ENCODE assay signal across 17 mouse cellular contexts in genomic region chr15:83748986-83749385, GRCm38 (mm10). TPM values are rescaled to one million over a fixed set of nuclear protein-coding genes. Genes with fewer than 3 reads are reported as not detected.
"Had no signal": no experiment of that assay in that cellular context is flagged by ENCODE, and none has a peak within 500 bp of the region (broad histone marks: within the 10 kb centered on the region; RNA-seq: fewer than 3 reads in every experiment).

No protein-coding gene starts in this region.

- H3K4me1 ChIP-seq: megakaryocyte, embryonic 14.5 days; midbrain, embryonic 15.5 days; neural tube, embryonic 12.5 days had no signal

- DNase-seq: lung, adult 18-20 months; lung, embryonic 14.5 days; lung, postnatal 10 days; lung, postnatal 36 days; right cerebral cortex, postnatal 14 days; thymus, adult 2 months; thymus, postnatal 25 days; thymus, postnatal 4 days had no signal

- H3K36me3 ChIP-seq: midbrain, embryonic 12.5 days; midbrain, embryonic 15.5 days; neural tube, embryonic 12.5 days; stomach, embryonic 15.5 days had no signal

- H3K27me3 ChIP-seq: midbrain, embryonic 15.5 days; neural tube, embryonic 12.5 days; stomach, embryonic 15.5 days had no signal

- H3K27ac ChIP-seq: macrophage; midbrain, embryonic 12.5 days; midbrain, embryonic 15.5 days; neural tube, embryonic 12.5 days; stomach, embryonic 15.5 days; stomach, postnatal 0 days had no signal

- H3K9me3 ChIP-seq: megakaryocyte, embryonic 14.5 days; midbrain, embryonic 12.5 days; midbrain, embryonic 15.5 days; neural tube, embryonic 12.5 days; stomach, embryonic 15.5 days had no signal

- H3K4me2 ChIP-seq: lung, embryonic 14.5 days; midbrain, embryonic 12.5 days; midbrain, embryonic 15.5 days; neural tube, embryonic 12.5 days; stomach, embryonic 15.5 days had no signal

- ATAC-seq: midbrain, embryonic 15.5 days had no signal

- H3K4me3 ChIP-seq: megakaryocyte, embryonic 14.5 days; midbrain, embryonic 12.5 days; midbrain, embryonic 15.5 days; neural tube, embryonic 12.5 days; stomach, embryonic 15.5 days had no signal

- H3K9ac ChIP-seq: lung, embryonic 14.5 days; midbrain, embryonic 12.5 days; midbrain, embryonic 15.5 days; neural tube, embryonic 12.5 days; stomach, embryonic 15.5 days had no signal

RNA-seq across cellular contexts. Expression of gene Scube1, which starts 24.2 kb away (rescaled TPM):
- polyA plus RNA-seq: macrophage had no signal

RNA-seq across cellular contexts. Expression of gene Mpped1, which starts 30.3 kb away (rescaled TPM):
- polyA plus RNA-seq: liver, embryonic 16.5 days; macrophage; urinary bladder, adult 2 months had no signal
